Mouse (Mus musculus) midbrain, embryonic 12.5 days (tissue): ENCODE measurements around the gene Cnmd. TPM values are rescaled to one million over a fixed set of nuclear protein-coding genes. Genes with fewer than 3 reads are reported as not detected.

Experiments used
- ATAC-seq: fragments of 200-750 bp; cut with Nextera tagmentation; 2 replicates; pipeline ENCODE4 v1.8.0; 2017; ENCODE audit warnings: low read depth, moderate TSS enrichment, moderate library complexity; ENCODE audit not compliant: low FRiP score
- H3K27ac ChIP-seq: fragments of 300-500 bp; sonication (generic); replicated peaks from 2 replicates; pipeline ENCODE4 v1.5.1; 2016; ENCODE audit warnings: mild to moderate bottlenecking
- H3K27me3 ChIP-seq: fragments of 300-500 bp; sonication (generic); 2 replicates; pipeline ENCODE4 v1.6.1; 2016; ENCODE audit warnings: mild to moderate bottlenecking
- H3K36me3 ChIP-seq: fragments of 300-500 bp; sonication (generic); 2 replicates; pipeline ENCODE4 v1.6.1; 2016
- H3K4me1 ChIP-seq: fragments of 300-500 bp; sonication (generic); 2 replicates; pipeline ENCODE4 v1.6.1; 2016
- H3K4me2 ChIP-seq: fragments of 300-500 bp; sonication (generic); replicated peaks from 2 replicates; pipeline ENCODE4 v1.6.1; 2016; ENCODE audit warnings: mild to moderate bottlenecking, moderate library complexity
- H3K4me3 ChIP-seq: fragments of 300-500 bp; sonication (generic); 2 replicates; pipeline ENCODE4 v1.5.1; 2016; ENCODE audit warnings: mild to moderate bottlenecking
- H3K9ac ChIP-seq: fragments of 300-500 bp; sonication (generic); replicated peaks from 2 replicates; pipeline ENCODE4 v1.6.1; 2016; ENCODE audit warnings: mild to moderate bottlenecking, moderate library complexity
- H3K9me3 ChIP-seq: fragments of 300-500 bp; sonication (generic); 2 replicates; pipeline ENCODE4 v1.6.1; 2016; ENCODE audit warnings: mild to moderate bottlenecking
- WGBS: fragments of 180-500 bp; shearing (Covaris S2); methylation state at CpG from one replicate; pipeline ENCODE4 v1.1.7; 2016; 5-methylcytosine and 5-hydroxymethylcytosine counted together
- polyA plus RNA-seq: library from polyadenylated mRNA; unstranded; fragments of >200 nt; fragmentation: Nextera tagmentation; extraction: Ambion mirVana; gene quantifications from 2 replicates; pipeline ENCODE4 v1.2.1, GENCODE M21; 2016

The Cnmd gene
- polyA plus RNA-seq, 1 experiment from 2014 or later, result 20.6 TPM

DNA sequence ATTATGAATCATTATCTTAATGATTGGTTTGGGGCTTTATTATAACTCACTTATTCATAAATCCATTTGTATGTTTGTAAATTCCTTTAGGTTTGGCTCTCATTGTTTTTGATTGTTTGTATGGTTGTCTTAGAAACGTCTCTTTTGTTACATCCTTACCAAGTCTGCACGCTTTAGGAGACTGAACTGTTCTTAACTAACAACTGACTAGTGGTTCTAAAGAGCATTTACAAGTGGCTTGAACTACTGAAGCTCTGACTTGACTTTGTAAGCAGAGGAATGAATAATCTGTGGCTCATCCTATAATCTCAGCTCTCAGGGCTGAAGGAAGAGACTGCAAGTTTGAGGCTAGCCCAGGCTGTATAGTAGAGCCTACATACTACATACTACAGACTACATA is 70.4 kb downstream of the Cnmd start:
- no peak overlapping the region for H3K27ac ChIP-seq
- H3K4me2 ChIP-seq, result no peak overlapping the region
- no peaks in the 10 kb centered on the region for H3K27me3 ChIP-seq
- no peaks in the 10 kb centered on the region for H3K9me3 ChIP-seq
- H3K36me3 ChIP-seq, result peaks cover 12% of the 10 kb centered on the region
- ATAC-seq, result no peak
- WGBS, result 91% methylated on average over 2 of the region's 2 CpGs
- H3K9ac ChIP-seq, result no peak overlapping the region
- peaks cover 21% of the 10 kb centered on the region for H3K4me1 ChIP-seq
- no peak overlapping the region for H3K4me3 ChIP-seq

GRCm38 (mm10) chr14:79590916-79591315 is 71.1 kb downstream of the Cnmd start:
- Histone ChIP-seq H3K27me3 (no peaks in the 10 kb centered on the region), H3K36me3 (peaks cover 6% of the 10 kb centered on the region), H3K9me3 (no peaks in the 10 kb centered on the region), H3K9ac (no peak overlapping the region), H3K4me3 (no peak overlapping the region), H3K4me2 (no peak overlapping the region), H3K27ac (no peak overlapping the region), H3K4me1 (peaks cover 24% of the 10 kb centered on the region)
- no peak for ATAC-seq
- WGBS, result 96% methylated on average over 8 of the region's 8 CpGs

- Histone ChIP-seq H3K36me3 (no peaks in the 10 kb centered on the region), H3K4me3 (no peak overlapping the region), H3K4me1 (peaks cover 24% of the 10 kb centered on the region), H3K9ac (no peak overlapping the region), H3K9me3 (no peaks in the 10 kb centered on the region), H3K4me2 (no peak overlapping the region), H3K27me3 (no peaks in the 10 kb centered on the region), H3K27ac (no peak overlapping the region)
- no peak for ATAC-seq
- 88% methylated on average over 6 of the region's 6 CpGs for WGBS
Measured at GRCm38 (mm10) chr14:79589401-79589800, 72.6 kb downstream of the Cnmd start.

GRCm38 (mm10) chr14:79588534-79588951 is 73.4 kb downstream of the Cnmd start:
- no peak overlapping the region for H3K27ac ChIP-seq
- 0 out of 2 replicates have a peak overlapping the region, but pooled peaks have one; percentile 68 for H3K9ac ChIP-seq
- WGBS, result 90% methylated on average over 9 of the region's 9 CpGs

DNA sequence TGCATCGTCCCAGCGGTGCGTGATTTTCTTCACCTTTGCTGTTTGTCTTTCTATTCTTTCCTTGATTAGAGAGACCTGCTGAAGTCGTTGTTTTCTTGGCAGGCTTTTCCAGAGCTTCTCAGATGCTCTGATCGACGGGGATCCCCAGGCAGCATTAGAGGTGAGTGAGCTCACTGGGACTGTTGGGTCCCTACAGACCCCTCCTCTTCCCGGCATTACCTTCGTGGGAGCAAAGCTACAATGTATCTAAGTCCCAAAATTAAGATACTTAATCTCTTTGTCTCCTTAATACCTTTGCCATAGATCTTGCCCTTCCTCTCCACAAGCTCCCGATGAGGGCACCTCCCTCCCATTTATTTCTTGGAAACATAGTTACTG is 74.1 kb downstream of the Cnmd start:
- peak; percentile 34 for ATAC-seq
- peak overlapping the region; percentile 91 for H3K27ac ChIP-seq
- no peaks in the 10 kb centered on the region for H3K9me3 ChIP-seq
- H3K4me2 ChIP-seq, result peak overlapping the region; percentile 70
- peaks cover 24% of the 10 kb centered on the region for H3K4me1 ChIP-seq
- WGBS, result under 1% methylated on average over 9 of the region's 9 CpGs
- H3K9ac ChIP-seq, result peak overlapping the region; percentile 68
- H3K4me3 ChIP-seq, result peak overlapping the region; percentile 57
- H3K27me3 ChIP-seq, result no peaks in the 10 kb centered on the region
- H3K36me3 ChIP-seq, result no peaks in the 10 kb centered on the region

More at GRCm38 (mm10) chr14:79588534-79588951, 73.4 kb downstream of the Cnmd start:
- Histone ChIP-seq H3K9me3 (no peaks in the 10 kb centered on the region), H3K4me3 (peak overlapping the region; percentile 57), H3K27me3 (no peaks in the 10 kb centered on the region), H3K4me2 (peak overlapping the region; percentile 70), H3K4me1 (peaks cover 24% of the 10 kb centered on the region), H3K36me3 (no peaks in the 10 kb centered on the region)
- ATAC-seq, result no peak

Other genes with a start within 250 kb of the Cnmd start
- gene Kbtbd7, start 235.7 kb downstream of the Cnmd start, polyA plus RNA-seq, result 19.0 and 22.8 TPM in 2 replicates
- gene Kbtbd6, start 210.3 kb downstream of the Cnmd start, polyA plus RNA-seq, result 5.0 and 5.2 TPM in 2 replicates
- 7.1 and 7.4 TPM in 2 replicates for gene Elf1, start 181.0 kb downstream of the Cnmd start, polyA plus RNA-seq
- gene Wbp4, start 180.7 kb downstream of the Cnmd start, polyA plus RNA-seq, result 49.7 and 55.1 TPM in 2 replicates
- 129 and 131 TPM in 2 replicates for gene Sugt1, start 74.5 kb downstream of the Cnmd start, polyA plus RNA-seq
- 70.7 and 73.6 TPM in 2 replicates for gene Pcdh8, start 109.1 kb upstream of the Cnmd start, polyA plus RNA-seq